Mouse (Mus musculus): Measurements from ENCODE around the gene Foxp2.

Gene Foxp2

GRCm38 (mm10) chr6:14901183-14901970 lies at the start of gene Foxp2:
Gene Foxp2, plus strand, starts transcription at chr6:14901349.
- DNase-seq (ENCODE audit: low spot score in 2 of 2), result no peak

DNA sequence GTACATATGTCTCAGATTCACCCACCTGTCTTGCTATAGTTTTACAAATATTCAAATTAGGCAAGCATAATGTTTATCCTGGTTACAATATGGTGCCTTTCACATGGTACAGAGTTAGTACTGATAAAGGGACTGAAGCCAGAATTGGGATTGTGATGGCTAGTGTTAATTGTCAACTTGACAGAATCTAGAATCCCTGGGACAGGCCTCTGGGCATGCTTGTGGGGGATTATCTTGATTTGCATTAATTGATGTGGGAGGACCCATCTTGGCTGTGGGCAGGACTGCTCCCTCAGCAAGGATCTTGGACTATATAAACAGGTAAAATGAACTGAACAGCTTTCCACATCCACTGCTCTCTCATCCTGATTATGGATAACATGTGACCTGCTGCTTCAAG lies 15.9 kb upstream of the Foxp2 start:
- DNase-seq (ENCODE audit: low spot score in 2 of 2), result no peak

- DNase-seq (ENCODE audit: low spot score in 2 of 2), result no peak
Measured at GRCm38 (mm10) chr6:14897028-14897427, 4.1 kb upstream of the Foxp2 start.

GRCm38 (mm10) chr6:14898096-14898855 lies 2.9 kb upstream of the Foxp2 start:
- DNase-seq (ENCODE audit: low spot score in 2 of 2), result no peak

DNA sequence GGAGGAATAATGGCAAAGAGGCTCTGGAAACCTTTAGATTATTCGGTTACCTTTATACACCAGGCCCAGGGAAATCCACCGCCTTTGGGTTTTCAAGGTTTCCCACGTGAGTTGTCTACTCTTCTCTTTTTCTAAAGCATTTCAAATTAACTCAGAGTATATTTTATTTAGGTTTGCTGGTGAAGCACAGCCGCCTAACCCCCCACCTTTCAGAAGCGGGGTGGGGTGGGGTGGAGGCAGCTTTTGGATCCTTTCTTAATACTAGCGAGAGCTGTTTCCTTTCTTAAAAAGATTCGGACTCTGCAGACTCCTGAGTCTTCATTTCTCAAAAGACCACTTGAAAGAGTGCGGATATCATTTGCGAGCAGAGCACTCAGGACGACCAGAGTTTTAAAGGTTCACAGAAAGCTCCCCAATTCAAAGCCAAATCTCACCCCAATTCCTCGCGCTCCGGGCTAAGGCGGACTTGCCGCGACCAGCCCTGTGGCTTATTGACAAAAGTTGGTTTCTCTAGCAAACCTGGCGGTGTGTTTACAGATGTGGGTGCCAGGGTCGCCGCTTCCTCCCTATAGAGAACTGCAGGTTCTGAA lies 2.0 kb upstream of the Foxp2 start:
- DNase-seq (ENCODE audit: low spot score in 2 of 2), result no peak

GRCm38 (mm10) chr6:14899936-14900578 lies 1.1 kb upstream of the Foxp2 start:
- no peak for DNase-seq (ENCODE audit: low spot score in 2 of 2)

- no peak for DNase-seq (ENCODE audit: low spot score in 2 of 2)
Measured at GRCm38 (mm10) chr6:14900579-14901021, 549 bp upstream of the Foxp2 start.

- no peak for DNase-seq (ENCODE audit: low spot score in 2 of 2)
Measured at GRCm38 (mm10) chr6:14901971-14902670, 972 bp downstream of the Foxp2 start.

- DNase-seq (ENCODE audit: low spot score in 2 of 2), result no peak
Measured at GRCm38 (mm10) chr6:14903271-14903965, 2.3 kb downstream of the Foxp2 start.

DNA sequence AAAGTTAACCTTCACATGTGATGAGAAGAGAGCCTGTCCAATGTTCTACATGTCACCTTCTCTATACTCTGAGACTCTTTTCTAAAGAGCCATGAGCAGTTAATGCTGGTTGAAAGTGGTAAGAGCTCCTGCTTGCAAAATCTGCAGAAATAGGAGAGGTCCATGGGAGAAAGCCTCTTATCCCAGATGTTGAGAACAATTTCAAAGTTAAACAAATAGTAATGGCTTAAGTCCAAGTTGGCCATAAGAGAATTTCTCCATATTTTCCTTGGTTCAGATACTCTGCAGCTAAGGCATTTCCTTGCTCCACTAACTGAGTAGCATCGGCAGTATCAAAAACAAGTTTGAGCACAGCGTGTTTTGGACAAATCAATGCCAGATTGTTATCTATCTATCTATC lies 13.9 kb downstream of the Foxp2 start:
- DNase-seq (ENCODE audit: low spot score in 2 of 2), result no peak

DNA sequence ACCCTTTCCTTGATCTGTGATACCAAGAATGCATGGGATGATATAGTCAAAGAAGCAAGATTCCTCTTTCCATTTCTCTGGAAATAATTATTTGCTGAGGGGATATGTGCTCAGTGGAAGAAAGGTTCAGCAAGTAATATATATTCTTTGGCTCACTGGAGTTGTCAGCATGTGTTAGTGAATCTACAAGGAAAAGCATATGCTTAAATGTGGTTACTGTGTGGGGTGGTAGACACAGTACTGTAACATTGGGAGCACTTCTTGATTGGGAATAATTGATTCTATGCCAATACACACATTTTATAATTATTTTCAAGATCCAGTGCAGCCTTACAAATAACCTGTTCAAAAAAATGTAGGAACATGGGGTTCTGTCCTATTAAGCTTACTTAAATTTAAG lies 21.6 kb downstream of the Foxp2 start:
- DNase-seq (ENCODE audit: low spot score in 2 of 2), result no peak

DNA sequence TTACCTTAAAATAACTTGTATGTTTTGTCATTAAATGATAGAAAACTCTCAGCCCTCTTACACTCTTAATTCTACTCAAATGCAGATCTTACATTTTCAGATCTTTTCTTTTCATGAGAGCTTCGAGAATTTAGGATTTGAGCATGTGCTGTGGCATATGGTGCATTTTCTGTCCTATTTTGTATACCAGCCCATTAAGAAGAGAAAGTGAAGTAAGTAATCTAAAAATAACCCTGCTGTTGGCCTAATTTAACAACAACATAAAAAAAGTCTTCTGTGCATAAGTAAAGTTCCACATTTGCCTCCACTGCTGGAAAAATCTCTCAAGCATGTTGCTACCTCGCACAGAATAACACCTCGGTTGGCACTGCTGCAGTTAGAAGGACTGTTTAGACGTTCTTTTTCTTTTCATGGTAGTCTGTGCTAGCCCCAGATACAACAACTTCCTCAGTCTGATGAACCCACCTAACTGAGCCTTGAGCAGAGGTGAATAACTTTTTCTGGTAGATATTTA lies 23.9 kb downstream of the Foxp2 start:
- DNase-seq (ENCODE audit: low spot score in 2 of 2), result no peak

GRCm38 (mm10) chr6:14951060-14951459 lies 49.9 kb downstream of the Foxp2 start:
- DNase-seq (ENCODE audit: low spot score in 2 of 2), result no peak

DNA sequence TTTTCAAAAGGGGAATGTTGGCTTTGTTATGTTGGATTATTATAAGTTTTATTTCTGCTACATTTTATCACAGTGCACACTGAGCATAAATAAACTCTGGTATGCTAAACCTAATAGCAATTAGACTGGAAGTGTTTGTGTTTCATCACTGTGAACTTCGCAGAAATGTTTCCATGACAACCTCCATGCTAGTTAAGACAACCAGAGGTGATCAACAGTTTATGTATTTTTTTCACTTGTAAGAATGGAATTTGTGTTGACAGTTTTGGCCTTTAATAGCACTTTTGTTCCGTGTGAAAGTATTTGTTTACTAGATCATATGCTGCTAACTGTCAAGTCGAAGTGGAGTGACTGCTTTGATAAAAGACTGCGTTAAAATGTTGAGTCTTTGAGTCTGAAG lies 51.6 kb downstream of the Foxp2 start:
- DNase-seq (ENCODE audit: low spot score in 2 of 2), result no peak

DNA sequence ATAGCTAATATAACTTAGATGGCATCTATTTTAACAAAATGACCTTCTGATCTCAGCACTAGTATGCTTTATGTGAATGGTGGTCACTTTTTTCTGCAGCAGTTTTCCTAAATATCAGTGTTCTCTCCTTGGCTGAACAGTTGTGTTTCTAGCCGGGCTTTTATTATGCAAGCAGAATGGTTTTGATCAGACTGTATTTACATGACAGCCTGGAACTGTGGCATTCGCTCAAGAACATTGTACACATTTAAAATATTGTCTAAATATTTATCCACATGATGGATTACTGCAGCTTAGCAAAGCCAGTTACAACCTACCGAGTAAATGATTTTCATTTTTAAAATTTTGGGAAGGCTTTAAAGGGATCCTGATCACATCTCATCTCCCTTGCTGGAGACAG lies 75.9 kb downstream of the Foxp2 start:
- DNase-seq (ENCODE audit: low spot score in 2 of 2), result no peak

DNA sequence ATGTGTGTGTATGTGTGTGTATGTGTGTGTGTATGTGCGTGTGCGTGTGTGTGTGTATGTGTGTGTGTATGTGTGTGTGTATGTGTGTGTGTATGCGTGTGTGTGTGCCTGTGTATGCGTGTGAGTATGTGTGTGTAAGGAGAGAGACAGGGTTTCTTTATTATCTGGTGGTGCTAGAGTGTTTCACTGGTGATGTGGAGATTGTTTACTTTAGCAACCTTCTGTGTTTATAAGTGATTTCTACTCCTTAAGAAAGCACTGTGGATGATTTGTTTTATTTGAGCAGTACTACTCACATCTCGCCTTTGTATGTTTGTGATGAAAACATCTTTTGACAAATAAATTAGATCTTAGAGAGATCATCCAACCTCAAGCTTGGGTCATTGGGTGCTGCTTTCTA lies 77.1 kb downstream of the Foxp2 start:
- DNase-seq (ENCODE audit: low spot score in 2 of 2), result no peak

DNA sequence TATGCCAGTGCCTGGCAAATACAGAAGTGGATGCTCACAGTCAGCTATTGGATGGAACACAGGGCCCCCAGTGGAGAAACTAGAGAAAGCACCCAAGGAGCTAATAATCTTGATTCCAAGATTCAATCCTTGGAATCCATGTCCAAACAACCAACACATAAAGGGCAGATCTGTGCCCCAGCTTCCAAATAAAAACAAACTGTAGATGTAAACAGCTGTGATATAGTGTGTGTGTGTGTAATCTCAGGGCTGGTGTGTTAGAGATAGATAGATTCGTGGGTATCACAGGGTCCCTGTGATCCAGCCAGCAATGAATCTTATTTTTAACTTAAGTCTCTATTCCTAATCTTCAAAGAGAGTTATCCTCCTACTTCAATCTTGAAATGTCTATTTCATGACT lies 107.0 kb downstream of the Foxp2 start:
- no peak for DNase-seq (ENCODE audit: low spot score in 2 of 2)

DNA sequence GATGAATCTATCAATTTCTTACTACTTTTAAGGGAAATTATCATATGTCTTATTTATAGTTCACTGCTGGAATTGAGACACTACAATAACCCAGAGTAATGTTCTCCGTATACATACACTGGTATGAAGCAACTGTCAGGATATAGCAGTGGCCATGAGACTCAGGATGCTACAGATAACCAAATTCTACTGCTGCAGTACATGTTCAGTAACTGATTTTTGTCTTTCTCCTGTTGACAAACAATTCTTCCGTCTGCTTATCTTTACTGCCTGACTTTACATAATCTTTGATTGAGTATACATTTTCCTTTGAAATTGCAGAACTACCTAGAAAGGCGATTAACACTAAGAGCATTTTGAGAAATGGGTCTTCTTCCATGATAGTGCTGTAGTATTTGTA lies 127.3 kb downstream of the Foxp2 start:
- no peak for DNase-seq (ENCODE audit: low spot score in 2 of 2)

GRCm38 (mm10) chr6:15029446-15030125 lies 128.4 kb downstream of the Foxp2 start:
- DNase-seq (ENCODE audit: low spot score in 2 of 2), result no peak

DNA sequence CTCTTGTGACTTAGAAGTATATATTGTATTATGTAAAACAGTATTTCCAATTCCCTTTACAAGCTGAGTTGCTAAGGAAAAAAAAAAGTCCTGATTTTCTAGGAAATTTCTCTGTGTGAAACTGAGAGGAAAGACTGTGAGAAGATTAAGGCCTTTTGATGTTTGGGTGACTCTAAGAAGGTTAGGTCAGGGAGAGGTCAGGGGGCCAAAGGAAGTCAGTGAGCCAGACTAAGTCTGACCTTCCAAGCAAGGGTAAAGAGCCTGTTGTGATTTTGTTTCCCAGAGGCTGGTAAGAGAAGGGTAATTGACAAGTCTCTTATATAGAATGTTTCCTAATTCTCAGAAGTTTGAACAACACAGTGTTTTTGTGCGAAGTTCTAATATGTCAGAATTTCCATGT lies 162.1 kb downstream of the Foxp2 start:
- DNase-seq (ENCODE audit: low spot score in 2 of 2), result no peak
